Mouse (Mus musculus) myocyte (in vitro differentiated cells): Measurements from ENCODE around the gene Pcare. TPM values are rescaled to one million over a fixed set of nuclear protein-coding genes. Genes with fewer than 3 reads are reported as not detected.
"Not testable (repeated sequence)": the region's sequence is repeated elsewhere in the genome, so short reads cannot be mapped to it uniquely, and the experiment has no call there.

Experiments
- H3K27me3 ChIP-seq: one replicate; pipeline ENCODE4 v1.6.1; 2011; ENCODE audit not compliant: control insufficient read depth, insufficient read depth, insufficient read length
- H3K36me3 ChIP-seq: one replicate; pipeline ENCODE4 v1.6.1; 2011; ENCODE audit not compliant: control insufficient read depth, insufficient read depth
- H3K4me2 ChIP-seq: one replicate; pipeline ENCODE4 v1.6.1; 2011; ENCODE audit warnings: low read depth, control low read depth
- H3K4me3 ChIP-seq: one replicate; pipeline ENCODE4 v1.5.1; 2011; ENCODE audit warnings: mild to moderate bottlenecking, control low read depth, moderate library complexity
- H3K79me2 ChIP-seq: one replicate; pipeline ENCODE4 v1.6.1; 2011; ENCODE audit not compliant: control insufficient read depth, insufficient read depth
- H3ac ChIP-seq: one replicate; pipeline ENCODE4 v1.6.1; 2011; ENCODE audit not compliant: control insufficient read depth, insufficient read length
- CEBPB ChIP-seq: IDR thresholded peaks from 2 replicates; pipeline ENCODE4 v1.6.1; 2011; ENCODE audit warnings: mild to moderate bottlenecking, moderate library complexity; ENCODE audit not compliant: poor library complexity, insufficient read depth, severe bottlenecking
- E2F4 ChIP-seq: IDR thresholded peaks from one replicate; pipeline ENCODE4 v1.6.1; 2011; ENCODE audit warnings: mild to moderate bottlenecking, control low read depth, moderate library complexity; ENCODE audit not compliant: insufficient read depth
- MAX ChIP-seq: IDR thresholded peaks from one replicate; pipeline ENCODE4 v1.6.1; 2011; ENCODE audit warnings: low read depth, mild to moderate bottlenecking, control low read depth
- MYOD1 ChIP-seq, 3 experiments: IDR thresholded peaks; one replicate each; pipeline ENCODE4 v1.6.1; 2011; ENCODE audit warnings: control low read depth in 2 of 3, low read depth in 2 of 3, mild to moderate bottlenecking in 2 of 3, moderate library complexity in 1 of 3; ENCODE audit not compliant: insufficient read length in 2 of 3, control insufficient read depth in 1 of 3
- MYOG ChIP-seq, 3 experiments: IDR thresholded peaks; one replicate each; pipeline ENCODE4 v1.6.1; 2011; ENCODE audit warnings: control low read depth in 2 of 3, low read depth in 2 of 3, mild to moderate bottlenecking in 2 of 3; ENCODE audit not compliant: insufficient read length in 2 of 3, control insufficient read depth in 1 of 3, insufficient read depth in 1 of 3
- POLR2A ChIP-seq: IDR thresholded peaks from one replicate; pipeline ENCODE4 v1.6.1; 2011; ENCODE audit warnings: low read depth, mild to moderate bottlenecking, control low read depth, moderate library complexity; ENCODE audit not compliant: insufficient read length
- POLR2AphosphoS2 ChIP-seq: IDR thresholded peaks from one replicate; pipeline ENCODE4 v1.6.1; 2011; ENCODE audit warnings: low read depth, control low read depth; ENCODE audit not compliant: insufficient read length
- REST ChIP-seq: IDR thresholded peaks from one replicate; pipeline ENCODE4 v1.6.1; 2011; ENCODE audit warnings: mild to moderate bottlenecking, control low read depth, moderate library complexity; ENCODE audit not compliant: insufficient read depth, insufficient read length
- SRF ChIP-seq: IDR thresholded peaks from one replicate; pipeline ENCODE4 v1.6.1; 2011; ENCODE audit warnings: low read depth; ENCODE audit not compliant: control insufficient read depth, insufficient read length
- TCF12 ChIP-seq: IDR thresholded peaks from one replicate; pipeline ENCODE4 v1.6.1; 2011; ENCODE audit warnings: mild to moderate bottlenecking, control low read depth; ENCODE audit not compliant: poor library complexity, insufficient read depth, severe bottlenecking
- TCF3 ChIP-seq: IDR thresholded peaks from one replicate; pipeline ENCODE4 v1.6.1; 2011; ENCODE audit warnings: low read depth, control low read depth; ENCODE audit not compliant: insufficient read length
- USF1 ChIP-seq: IDR thresholded peaks from one replicate; pipeline ENCODE4 v1.6.1; 2011; ENCODE audit warnings: low read depth, mild to moderate bottlenecking, control low read depth, moderate library complexity
- polyA plus RNA-seq: library from polyadenylated mRNA; unstranded; fragments of >200 nt; fragmentation: generic; extraction: Trizol; gene quantifications from one replicate; pipeline ENCODE4 v1.2.1, GENCODE M21; 2012; ENCODE audit warnings: missing spikeins

Gene Pcare
- polyA plus RNA-seq, 1 experiment, result not detected

- no peak overlapping the region for H3K4me3 ChIP-seq
- H3K27me3 ChIP-seq, result no peaks in the 10 kb centered on the region
- TF ChIP-seq TCF12 (no peak), POLR2AphosphoS2 (no peak), REST (no peak), MAX (no peak), MYOG (IDR thresholded peaks at IDR 0.05; ENCODE audit: control insufficient read depth in 1 of 3, insufficient read depth in 1 of 3, insufficient read length in 2 of 3, low read depth in 2 of 3) (no peak), E2F4 (no peak), USF1 (no peak), MYOD1 (IDR thresholded peaks at IDR 0.05; ENCODE audit: control insufficient read depth in 1 of 3, insufficient read length in 2 of 3, low read depth in 2 of 3) (no peak), SRF (no peak), TCF3 (no peak), POLR2A (no peak), CEBPB (no peak)
- no peak overlapping the region for H3K4me2 ChIP-seq
- no peaks in the 10 kb centered on the region for H3K36me3 ChIP-seq
- H3K79me2 ChIP-seq, result no peaks in the 10 kb centered on the region
- no peak overlapping the region for H3ac ChIP-seq
Measured at GRCm38 (mm10) chr17:71769564-71769963, 16.9 kb upstream of the Pcare start.

DNA sequence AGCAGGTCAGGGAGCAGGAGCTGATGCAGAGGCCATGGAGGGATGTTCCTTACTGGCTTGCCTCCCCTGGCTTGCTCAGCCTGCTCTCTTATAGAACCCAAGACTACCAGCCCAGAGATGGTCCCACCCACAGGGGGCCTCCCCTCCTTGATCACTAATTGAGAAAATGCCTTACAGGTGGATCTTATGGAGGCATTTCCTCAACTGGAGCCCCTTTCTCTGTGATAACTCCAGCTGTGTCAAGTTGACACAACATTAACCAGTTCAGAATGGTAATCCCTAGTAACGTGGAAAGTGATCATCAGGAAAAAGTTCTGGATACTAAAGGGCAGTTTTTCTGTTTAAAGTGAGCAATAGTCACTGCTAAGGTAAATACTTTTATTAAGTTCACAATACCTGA, 15.5 kb upstream of the Pcare start, which contains the start of gene Clip4:
Gene Clip4 (plus strand): TSS at position 301 of the 400 bp plus-strand sequence.
- not testable (repeated sequence) for H3ac ChIP-seq, H3K27me3 ChIP-seq, H3K4me2 ChIP-seq, H3K4me3 ChIP-seq, H3K36me3 ChIP-seq, H3K79me2 ChIP-seq

GRCm38 (mm10) chr17:71760536-71760935, 7.8 kb upstream of the Pcare start:
- Histone ChIP-seq H3K36me3 (no peaks in the 10 kb centered on the region), H3K79me2 (no peaks in the 10 kb centered on the region), H3K4me2 (no peak overlapping the region), H3K4me3 (no peak overlapping the region), H3K27me3 (no peaks in the 10 kb centered on the region), H3ac (no peak overlapping the region)
- TF ChIP-seq POLR2A, result no peak
- TF ChIP-seq USF1, result no peak
- no peak for TF ChIP-seq TCF3
- no peak for TF ChIP-seq MYOD1 (IDR thresholded peaks at IDR 0.05; ENCODE audit: control insufficient read depth in 1 of 3, insufficient read length in 2 of 3, low read depth in 2 of 3)
- no peak for TF ChIP-seq TCF12
- TF ChIP-seq E2F4, result no peak
- no peak for TF ChIP-seq MYOG (IDR thresholded peaks at IDR 0.05; ENCODE audit: control insufficient read depth in 1 of 3, insufficient read depth in 1 of 3, insufficient read length in 2 of 3, low read depth in 2 of 3)
- TF ChIP-seq SRF, result no peak
- TF ChIP-seq CEBPB, result no peak

DNA sequence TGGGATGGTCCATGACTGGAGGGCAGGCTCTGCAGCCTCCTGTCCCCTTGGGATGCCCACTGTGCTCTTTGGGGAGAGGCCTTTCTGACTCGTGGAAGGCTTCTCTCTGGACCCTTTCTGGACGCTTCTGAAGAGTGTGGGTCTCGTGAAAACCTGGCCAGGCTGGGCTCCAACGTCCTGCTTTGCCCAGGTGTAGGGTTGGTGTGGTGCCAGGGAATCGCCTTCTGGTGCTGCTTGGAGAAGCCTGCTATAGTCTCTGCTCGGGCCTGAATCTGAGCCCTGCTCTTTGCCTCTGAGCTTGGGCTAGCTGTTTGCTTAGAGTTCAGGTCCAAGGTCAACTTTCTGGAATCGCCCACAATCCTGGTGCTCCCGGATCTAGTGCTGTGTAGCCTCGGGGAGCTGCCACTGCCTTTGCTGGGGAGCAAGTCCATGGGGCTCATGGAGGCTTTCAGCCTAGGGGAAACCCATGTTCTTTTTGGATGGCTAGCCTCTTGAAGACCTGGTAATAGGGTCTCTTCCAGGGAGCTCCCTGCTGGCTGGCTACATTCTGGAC, 3.0 kb downstream of the Pcare start:
- TF ChIP-seq TCF12, result no peak
- TF ChIP-seq MAX, result no peak
- no peak for TF ChIP-seq USF1
- TF ChIP-seq POLR2AphosphoS2, result no peak
- no peak for TF ChIP-seq POLR2A
- no peak for TF ChIP-seq REST
- TF ChIP-seq CEBPB, result no peak
- no peak for TF ChIP-seq E2F4
- TF ChIP-seq TCF3, result no peak
- TF ChIP-seq SRF, result no peak
- no peak for TF ChIP-seq MYOD1 (IDR thresholded peaks at IDR 0.05; ENCODE audit: control insufficient read depth in 1 of 3, insufficient read length in 2 of 3, low read depth in 2 of 3)
- no peak for TF ChIP-seq MYOG (IDR thresholded peaks at IDR 0.05; ENCODE audit: control insufficient read depth in 1 of 3, insufficient read depth in 1 of 3, insufficient read length in 2 of 3, low read depth in 2 of 3)
- Histone ChIP-seq H3ac (no peak overlapping the region), H3K4me3 (no peak overlapping the region)

DNA sequence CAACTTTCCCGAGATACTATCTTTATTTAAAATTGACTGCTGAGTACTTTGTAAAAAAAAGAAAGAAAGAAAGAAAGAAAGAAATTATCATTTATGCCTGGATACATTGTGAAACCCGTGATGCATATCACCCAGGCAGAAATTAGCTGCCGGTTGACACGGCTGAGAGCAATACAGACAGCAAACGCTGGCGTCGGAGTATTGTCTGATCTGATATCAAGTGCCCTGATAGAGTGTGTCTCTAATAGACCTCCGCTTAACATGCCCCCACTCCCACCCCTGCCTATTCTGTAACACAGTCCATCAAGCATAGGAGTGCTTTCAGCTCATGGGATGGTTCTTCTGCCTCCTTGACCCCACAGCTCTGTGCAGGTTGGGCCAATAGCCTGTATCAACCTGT, 5.1 kb downstream of the Pcare start:
- Histone ChIP-seq H3K36me3 (no peaks in the 10 kb centered on the region), H3K27me3 (no peaks in the 10 kb centered on the region), H3K79me2 (no peaks in the 10 kb centered on the region), H3K4me2 (no peak overlapping the region), H3ac (no peak overlapping the region), H3K4me3 (no peak overlapping the region)
- TF ChIP-seq MAX, result no peak
- no peak for TF ChIP-seq USF1
- no peak for TF ChIP-seq TCF12

More for the DNA sequence above, 3.0 kb downstream of the Pcare start:
- H3K36me3 ChIP-seq, result no peaks in the 10 kb centered on the region
- no peaks in the 10 kb centered on the region for H3K79me2 ChIP-seq
- no peak overlapping the region for H3K4me2 ChIP-seq
- no peaks in the 10 kb centered on the region for H3K27me3 ChIP-seq
